ENCODE assay signal across 8 mouse cellular contexts in genomic region chr15:99449131-99449750, GRCm38 (mm10). TPM values are rescaled to one million over a fixed set of nuclear protein-coding genes. Genes with fewer than 3 reads are reported as not detected.
DNase-seq lines count a peak whose midpoint lies in the region; ATAC-seq and TF ChIP-seq lines count a peak whose summit lies in the region.

No protein-coding gene starts in this region.

- peak; percentile 53 to 57 for DNase-seq in left cerebral cortex, adult 2 months (ENCODE audit: extremely low spot score in 1 of 2, low spot score in 2 of 2)
- no peak for DNase-seq in left cerebral cortex, adult 11 months (ENCODE audit: low spot score)
- peak; percentile 59 to 63 for DNase-seq in frontal cortex, postnatal 10 days (ENCODE audit: low spot score in 2 of 2)
- DNase-seq in right cerebral cortex, postnatal 14 days: peak; percentile 63
- no peak for DNase-seq in embryo, embryonic 10 days (ENCODE audit: low spot score)

- H3K9me3 ChIP-seq in intestine, embryonic 16.5 days (ENCODE audit: control insufficient read depth, low read length): no peaks in the 10 kb centered on the region
- H3K9me3 ChIP-seq in liver, embryonic 12.5 days (replicated peaks): no peaks in the 10 kb centered on the region

- ATAC-seq in cerebellum, adult (ENCODE audit: insufficient number of reproducible peaks, low FRiP score, low TSS enrichment): peak; percentile 78
- ATAC-seq in intestine, embryonic 16.5 days: peak; percentile 47
- peak; percentile 42 for ATAC-seq in liver, embryonic 12.5 days

- H3K9ac ChIP-seq in intestine, embryonic 16.5 days (ENCODE audit: low read depth, low read length): peak overlapping the region; percentile 19; the same call in 1 of the 2 replicates
- H3K9ac ChIP-seq in liver, embryonic 12.5 days: peak overlapping the region; percentile 19; the same call in 1 of the 2 replicates

- peak overlapping the region; percentile 10; the same call in 1 of the 2 replicates for H3K4me2 ChIP-seq in intestine, embryonic 16.5 days (ENCODE audit: low read depth, low read length)
- peak overlapping the region; percentile 44 for H3K4me2 ChIP-seq in liver, embryonic 12.5 days

- TF ChIP-seq CTCF in left cerebral cortex, adult 2 months (IDR thresholded peaks at IDR 0.05): no peak

- H3K27me3 ChIP-seq in intestine, embryonic 16.5 days (replicated peaks; ENCODE audit: control insufficient read depth, insufficient read depth, low read length): no peaks in the 10 kb centered on the region
- no peaks in the 10 kb centered on the region for H3K27me3 ChIP-seq in liver, embryonic 12.5 days (replicated peaks)

- WGBS in intestine, embryonic 16.5 days: 61% methylated on average over 9 of the region's 9 CpGs
- WGBS in liver, embryonic 12.5 days (ENCODE audit: insufficient replicate concordance): 23% methylated on average over 9 of the region's 9 CpGs

- peaks cover 25% of the 10 kb centered on the region for H3K4me1 ChIP-seq in intestine, embryonic 16.5 days (ENCODE audit: control insufficient read depth, insufficient read depth, low read length)
- peaks cover 37% of the 10 kb centered on the region for H3K4me1 ChIP-seq in liver, embryonic 12.5 days

- H3K27ac ChIP-seq in left cerebral cortex, adult 2 months: peak overlapping the region; percentile 55
- peak overlapping the region; percentile 17 for H3K27ac ChIP-seq in intestine, embryonic 16.5 days (ENCODE audit: low read length)
- H3K27ac ChIP-seq in liver, embryonic 12.5 days: 0 out of 2 replicates have a peak overlapping the region, but pooled peaks have one; percentile 8

- no peaks in the 10 kb centered on the region for H3K36me3 ChIP-seq in intestine, embryonic 16.5 days (ENCODE audit: control insufficient read depth, insufficient read depth, low read length)
- H3K36me3 ChIP-seq in liver, embryonic 12.5 days: no peaks in the 10 kb centered on the region

- intact Hi-C loops in left cerebral cortex, adult 2 months (cut with DNase I): no loop called here

- no peak overlapping the region for H3K4me3 ChIP-seq in left cerebral cortex, adult 2 months
- H3K4me3 ChIP-seq in intestine, embryonic 16.5 days (ENCODE audit: low read length): no peak overlapping the region
- H3K4me3 ChIP-seq in liver, embryonic 12.5 days: no peak overlapping the region

RNA-seq across cellular contexts. Expression of gene Nckap5l, which starts 8.3 kb away (rescaled TPM):
- total RNA-seq in left cerebral cortex, adult 2 months (2021): 10 to 100 TPM; 19.2 to 21.3 TPM
- polyA plus RNA-seq in intestine, embryonic 16.5 days (2015; fragmentation: Nextera tagmentation; extraction: Ambion mirVana): 5.8 and 6.5 TPM in 2 replicates
- 2.3 and 2.6 TPM in 2 replicates for polyA plus RNA-seq in liver, embryonic 12.5 days (2016; fragmentation: Nextera tagmentation; extraction: Ambion mirVana)

RNA-seq across cellular contexts. Expression of gene Bcdin3d, which starts 25.3 kb away (rescaled TPM):
- 1 to 10 TPM; 3.7 to 5.4 TPM for total RNA-seq in left cerebral cortex, adult 2 months (2021)
- polyA plus RNA-seq in intestine, embryonic 16.5 days (2015; fragmentation: Nextera tagmentation; extraction: Ambion mirVana): 14.3 and 16.2 TPM in 2 replicates
- polyA plus RNA-seq in liver, embryonic 12.5 days (2016; fragmentation: Nextera tagmentation; extraction: Ambion mirVana): 7.9 TPM in 2 replicates

RNA-seq across cellular contexts. Expression of gene Tmbim6, which starts 56.6 kb away (rescaled TPM):
- total RNA-seq in left cerebral cortex, adult 2 months (2021): 100 to 1,000 TPM; 332 to 333 TPM
- 726 and 829 TPM in 2 replicates for polyA plus RNA-seq in intestine, embryonic 16.5 days (2015; fragmentation: Nextera tagmentation; extraction: Ambion mirVana)
- polyA plus RNA-seq in liver, embryonic 12.5 days (2016; fragmentation: Nextera tagmentation; extraction: Ambion mirVana): 199 and 201 TPM in 2 replicates

Comparison
In these comparisons a context has a peak if more than half of its experiments do, and no peak if none do; other contexts are left out.
1. DNase-seq: peak in left cerebral cortex, adult 2 months (2 of 2), frontal cortex, postnatal 10 days (2 of 2) and right cerebral cortex, postnatal 14 days (single experiment); none in left cerebral cortex, adult 11 months (single experiment) and embryo, embryonic 10 days (single experiment).
2. Peak in every context shown above with its lines, with median percentiles within 50 percentile points of each other: H3K27ac ChIP-seq and ATAC-seq.